21 mouse cellular contexts compared by ENCODE assay signal in the genomic region with DNA sequence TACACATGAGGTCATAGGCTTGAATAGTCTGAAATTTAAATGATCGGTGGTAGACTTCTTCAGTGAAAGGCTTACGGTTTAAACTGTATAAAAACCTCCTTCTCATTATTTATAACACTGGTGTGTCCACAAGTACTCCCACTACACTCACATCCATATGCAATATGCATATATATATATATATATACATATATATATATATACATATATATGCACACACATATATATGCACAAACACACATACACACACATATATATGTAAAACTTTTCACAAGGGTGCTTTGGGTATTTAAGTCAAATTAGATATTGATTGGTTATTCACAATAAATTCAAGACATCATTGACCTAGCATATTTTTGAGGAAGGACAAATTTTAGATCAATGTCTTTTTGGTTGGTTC. TPM values are rescaled to one million over a fixed set of nuclear protein-coding genes. Genes with fewer than 3 reads are reported as not detected.
"Had no signal": no experiment of that assay in that cellular context is flagged by ENCODE, and none has a peak within 500 bp of the region (broad histone marks: within the 10 kb centered on the region; RNA-seq: fewer than 3 reads in every experiment).

No protein-coding gene starts in this region.

RNA-seq across cellular contexts. Expression of a gene that starts 3.9 kb away (rescaled TPM):
- polyA plus RNA-seq: heart, embryonic 11.5 days; heart, embryonic 14.5 days; heart, embryonic 15.5 days; heart, embryonic 16.5 days; hindbrain, embryonic 10.5 days; hindbrain, embryonic 12.5 days; hindbrain, embryonic 13.5 days; hindbrain, embryonic 14.5 days; hindbrain, embryonic 16.5 days; inflammation-experienced regulatory T-cells, adult 6 months; intestine, embryonic 14.5 days; intestine, embryonic 15.5 days; intestine, embryonic 16.5 days; intestine, postnatal 0 days; kidney, adult 2 months; kidney, embryonic 15.5 days; kidney, embryonic 16.5 days; large intestine, adult 2 months had no signal

RNA-seq across cellular contexts. Expression of a gene that starts 51.7 kb away (rescaled TPM):
- polyA plus RNA-seq: heart, embryonic 12.5 days; heart, embryonic 13.5 days; heart, embryonic 14.5 days; heart, embryonic 15.5 days; heart, postnatal 0 days; hindbrain, embryonic 10.5 days; hindbrain, embryonic 12.5 days; kidney, adult 2 months; large intestine, adult 2 months had no signal
